Mouse (Mus musculus) spleen, adult 2 months (tissue): ENCODE data around the gene Sec31a.

Source experiments
- CTCF ChIP-seq: fragments of 200-500 bp; IDR thresholded peaks from 2 replicates; pipeline ENCODE4 v1.5.1; 2011; ENCODE audit warnings: mild to moderate bottlenecking, inconsistent platforms; ENCODE audit not compliant: insufficient read depth, insufficient read length, insufficient replicate concordance; ENCODE audit errors: extremely low read depth
- POLR2A ChIP-seq: fragments of 200-500 bp; IDR thresholded peaks from 2 replicates; pipeline ENCODE4 v1.6.1; 2011; ENCODE audit warnings: low read depth, low read length, inconsistent platforms

DNA sequence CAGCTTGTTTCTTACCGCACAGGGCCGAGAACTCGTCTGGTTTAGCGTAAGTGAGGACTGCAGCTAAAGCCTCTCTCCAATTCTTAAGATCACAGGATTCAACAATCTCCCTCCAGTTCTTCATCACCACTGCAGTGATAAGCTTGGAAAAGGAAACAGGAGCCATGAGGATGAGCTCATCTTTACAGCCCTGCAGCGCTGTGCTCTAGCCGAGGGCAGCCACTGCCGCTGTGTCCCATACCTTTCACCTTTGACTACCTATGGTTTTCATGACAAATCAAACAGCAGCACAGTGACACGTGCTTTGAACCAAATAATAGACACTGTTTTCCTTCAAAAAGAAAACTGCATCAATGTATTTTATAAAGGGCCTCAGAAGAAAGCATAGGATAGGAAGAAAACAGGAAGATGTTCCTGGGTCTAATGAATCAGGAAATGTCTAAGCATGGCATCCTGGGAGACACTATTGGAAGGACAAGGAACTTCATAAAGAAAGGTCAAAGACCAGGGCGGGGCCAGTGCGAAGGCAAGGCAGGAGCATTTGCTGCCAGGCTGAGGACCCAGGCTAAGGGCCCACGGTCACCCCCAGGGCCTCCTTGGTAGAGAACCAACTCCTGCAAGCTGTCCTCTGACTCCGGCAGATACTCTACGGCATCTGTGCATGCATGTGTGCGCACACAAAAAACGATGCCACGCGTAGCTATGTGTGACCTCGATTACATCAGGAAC, 32.1 kb downstream of the Sec31a start:
- no peak for TF ChIP-seq POLR2A
- no peak for TF ChIP-seq CTCF
